Mouse (Mus musculus) embryo, embryonic 11.5 days (tissue): ENCODE results near the gene Sdk2.

Source experiments
- DNase-seq: peaks from one replicate; pipeline ENCODE4 v3.0.0-alpha.2; 2012; ENCODE audit warnings: low read depth, low spot score

Sdk2 gene

GRCm38 (mm10) chr11:114066951-114067762 is at the start of gene Sdk2:
Sdk2 (minus strand) TSS chr11:114067046.
- peak; percentile 54 for DNase-seq

DNA sequence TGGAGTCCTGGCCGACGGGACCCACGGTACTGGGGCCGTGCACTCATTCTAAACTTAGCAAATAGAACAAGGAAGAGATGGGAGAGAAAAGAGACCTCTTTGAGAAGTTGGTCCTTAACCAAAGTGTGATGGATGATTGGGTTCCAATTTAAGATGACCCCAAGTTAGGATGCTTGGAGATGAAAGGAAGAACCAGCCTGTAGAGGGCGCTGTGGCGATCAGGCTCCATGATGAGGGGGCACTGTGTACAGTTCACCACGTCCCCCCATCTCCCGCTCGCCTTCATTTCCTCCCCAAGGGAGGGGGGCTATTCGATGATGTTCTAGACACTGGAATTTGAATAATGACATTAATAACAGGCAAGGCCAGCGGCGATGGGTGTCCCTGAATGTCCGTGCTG is 48.2 kb upstream of the Sdk2 start:
- DNase-seq = no peak

DNA sequence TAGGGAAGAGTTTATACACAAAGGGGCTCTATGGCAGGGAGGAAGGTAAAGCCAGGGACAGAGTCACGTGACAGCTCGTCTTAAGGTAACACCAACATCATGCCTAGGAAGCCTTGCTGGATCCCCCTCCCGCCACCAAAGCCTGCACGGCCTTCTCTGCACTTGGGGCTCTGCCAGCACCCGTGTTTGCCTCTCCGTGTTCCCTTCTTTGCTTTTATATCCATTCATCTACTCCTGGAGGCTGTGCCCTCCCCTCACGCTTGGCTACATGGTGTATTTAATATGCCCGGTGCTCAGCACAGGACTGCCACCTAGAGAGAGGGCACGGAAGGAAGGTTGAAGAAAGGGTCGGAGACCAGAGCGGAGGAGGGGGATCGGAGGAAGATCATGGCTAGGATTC is 47.8 kb upstream of the Sdk2 start:
- no peak for DNase-seq

GRCm38 (mm10) chr11:114110851-114111250 is 44.0 kb upstream of the Sdk2 start:
- DNase-seq = no peak

GRCm38 (mm10) chr11:114093636-114094035 is 26.8 kb upstream of the Sdk2 start:
- DNase-seq = no peak

GRCm38 (mm10) chr11:114093175-114093574 is 26.3 kb upstream of the Sdk2 start:
- DNase-seq = no peak

DNA sequence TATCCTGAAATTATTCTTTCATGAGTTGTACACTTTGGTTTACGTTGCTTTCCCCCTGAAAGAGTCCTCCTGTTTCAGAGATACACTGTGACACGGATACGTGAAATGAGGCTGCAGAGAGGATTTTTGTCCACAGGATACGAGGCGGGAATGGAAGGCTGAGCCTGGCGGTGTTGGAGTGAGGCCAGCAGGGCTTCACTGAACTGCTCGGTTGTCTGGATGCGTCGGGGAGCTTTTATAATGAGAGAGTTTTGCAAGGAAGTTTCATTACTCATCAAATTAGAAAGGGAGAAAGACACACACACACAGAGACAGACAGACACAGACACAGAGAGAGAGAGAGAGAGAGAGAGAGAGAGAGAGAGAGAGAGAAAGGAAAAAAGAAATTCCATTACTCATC is 13.8 kb upstream of the Sdk2 start:
- DNase-seq = no peak

GRCm38 (mm10) chr11:114072644-114073043 is 5.8 kb upstream of the Sdk2 start:
- no peak for DNase-seq

- peak; percentile 24 for DNase-seq
These were observed 5.2 kb upstream of the Sdk2 start for GRCm38 (mm10) chr11:114071998-114072397.

- no peak for DNase-seq
These were observed 4.0 kb upstream of the Sdk2 start for GRCm38 (mm10) chr11:114070881-114071280.

DNA sequence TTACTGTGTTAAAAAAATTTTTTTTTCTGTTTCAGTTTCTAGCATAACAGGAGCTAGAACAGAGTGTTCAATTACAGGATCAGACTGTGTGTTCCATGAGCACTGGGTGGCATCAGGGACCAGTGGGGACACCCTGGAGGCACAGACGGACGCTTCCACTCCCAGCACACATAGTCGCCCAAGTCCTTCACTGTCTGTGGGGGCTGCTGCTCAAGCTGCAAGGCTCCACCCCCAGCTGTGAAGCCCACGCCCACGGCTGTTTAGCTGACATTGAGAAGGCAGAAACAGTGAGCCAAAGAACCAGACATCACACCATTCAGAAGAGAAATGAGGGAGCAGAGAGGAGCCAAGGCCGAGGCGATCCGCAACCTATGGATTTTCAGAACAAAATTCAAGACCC is 3.3 kb upstream of the Sdk2 start:
- DNase-seq = no peak

GRCm38 (mm10) chr11:114068390-114068789 is 1.5 kb upstream of the Sdk2 start:
- peak; percentile 54 for DNase-seq

- peak; percentile 29 for DNase-seq
These were observed 522 bp downstream of the Sdk2 start for GRCm38 (mm10) chr11:114066098-114066950.

GRCm38 (mm10) chr11:114065596-114065995 is 1.2 kb downstream of the Sdk2 start:
- no peak for DNase-seq

- DNase-seq = no peak
These were observed 1.9 kb downstream of the Sdk2 start for GRCm38 (mm10) chr11:114064871-114065388.

- DNase-seq = no peak
These were observed 4.9 kb downstream of the Sdk2 start for GRCm38 (mm10) chr11:114061946-114062345.

GRCm38 (mm10) chr11:114061265-114061664 is 5.6 kb downstream of the Sdk2 start:
- DNase-seq = no peak

GRCm38 (mm10) chr11:114056351-114056750 is 10.5 kb downstream of the Sdk2 start:
- no peak for DNase-seq

GRCm38 (mm10) chr11:114054581-114055315 is 12.1 kb downstream of the Sdk2 start:
- DNase-seq = no peak

DNA sequence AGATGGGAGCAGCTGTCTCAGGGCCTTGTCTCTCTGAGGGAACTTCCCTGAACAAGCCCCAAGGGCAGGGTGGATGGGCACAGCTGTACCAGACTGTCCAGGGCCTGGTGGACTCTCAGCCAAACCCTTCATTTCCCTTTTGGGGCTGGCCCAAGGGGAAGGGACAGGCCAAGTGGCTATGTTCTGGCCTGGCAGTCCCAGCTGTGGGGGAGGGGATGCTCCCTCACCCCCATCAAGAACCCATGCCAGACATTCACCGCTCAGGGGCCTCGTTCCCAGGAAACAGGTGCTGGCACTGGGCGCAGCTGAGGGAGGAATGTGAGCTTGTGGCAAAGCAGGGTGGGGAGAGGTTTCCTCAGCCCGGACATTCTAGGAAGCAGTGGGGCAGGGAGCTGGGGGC is 15.5 kb downstream of the Sdk2 start:
- DNase-seq = no peak

DNA sequence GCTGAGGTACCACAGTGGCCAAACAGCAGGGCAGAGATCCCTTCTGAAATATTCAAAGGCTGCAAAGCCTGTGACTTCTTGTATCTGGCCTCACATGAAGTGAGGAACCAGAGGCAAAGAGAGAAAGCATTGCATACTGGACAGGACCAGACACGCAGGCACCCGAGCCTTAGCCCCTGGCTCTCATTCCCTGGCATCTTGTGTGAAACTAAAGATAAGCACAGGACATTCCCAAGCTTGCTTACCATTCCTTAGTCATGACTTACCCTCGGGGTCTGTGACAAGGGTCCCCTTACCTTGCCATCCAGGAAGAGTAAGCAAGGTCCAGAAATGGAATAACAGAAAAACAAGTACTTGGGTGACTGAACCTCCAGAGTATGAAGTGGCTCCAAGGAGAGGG is 16.3 kb downstream of the Sdk2 start:
- no peak for DNase-seq

DNA sequence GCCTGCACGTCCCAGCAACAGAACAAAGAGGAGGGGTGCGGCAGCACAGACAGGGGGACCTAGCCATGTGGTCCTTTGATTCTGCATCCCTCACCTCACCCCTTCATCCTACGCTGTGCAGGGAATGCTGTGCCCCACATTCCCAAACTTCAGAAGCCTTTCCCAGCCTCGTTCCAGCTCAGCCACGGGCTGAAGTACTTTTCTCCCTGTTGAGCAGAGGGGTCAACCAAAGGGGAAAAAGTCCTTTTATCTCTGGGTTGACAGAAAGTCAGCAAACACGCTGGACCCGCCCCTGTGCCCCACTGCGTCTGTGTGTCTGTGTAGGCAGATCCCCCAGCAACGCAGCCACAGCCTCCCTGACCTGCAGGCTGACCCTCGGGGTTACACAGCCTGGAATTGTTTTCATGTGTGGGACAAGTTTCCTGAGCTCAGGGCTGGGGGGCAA is 18.9 kb downstream of the Sdk2 start:
- peak; percentile 55 for DNase-seq
